ENCODE assay signal across 8 mouse cellular contexts in the genomic region with DNA sequence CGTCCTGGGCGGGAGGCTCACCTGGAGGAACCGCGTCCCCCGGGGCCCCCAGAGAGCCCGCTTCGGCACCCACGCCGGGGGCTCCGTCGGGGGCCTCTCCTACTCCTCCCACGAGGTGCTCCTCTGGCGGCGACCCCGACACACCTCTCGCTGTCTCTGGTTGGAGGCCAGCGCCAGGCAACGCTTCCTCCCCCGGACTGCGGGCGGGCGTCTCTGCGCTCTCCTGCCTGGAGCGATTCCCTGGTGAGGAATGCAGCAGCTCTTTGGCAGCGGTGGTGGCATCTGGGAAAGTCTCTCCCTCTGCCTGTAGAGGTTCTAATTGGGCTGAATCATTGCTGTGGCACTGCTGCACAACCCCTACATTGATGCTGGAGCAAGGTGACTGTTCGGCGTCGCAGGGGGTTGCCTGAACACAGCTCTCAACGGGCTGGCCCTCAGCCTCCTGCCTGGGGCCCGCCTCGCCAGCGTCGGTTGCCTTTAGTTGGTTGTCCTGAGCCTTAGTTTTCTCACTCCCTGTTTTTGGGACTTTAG.
DNase-seq lines count a peak whose midpoint lies in the region; ATAC-seq lines count a peak whose summit lies in the region.

No protein-coding gene starts in this region.

- H3K4me1 ChIP-seq in hindbrain, embryonic 12.5 days = peaks cover 22% of the 10 kb centered on the region
- H3K4me1 ChIP-seq in limb, embryonic 13.5 days = peaks cover 50% of the 10 kb centered on the region
- H3K4me1 ChIP-seq in midbrain, embryonic 16.5 days (ENCODE audit: control insufficient read depth, insufficient read depth, low read length) = peaks cover 12% of the 10 kb centered on the region; the same call in 1 of the 2 replicates

- no peak for ATAC-seq in hindbrain, embryonic 12.5 days (ENCODE audit: low FRiP score)
- ATAC-seq in limb, embryonic 13.5 days (ENCODE audit: low FRiP score, low read depth) = no peak
- no peak for ATAC-seq in midbrain, embryonic 16.5 days

- peak overlapping the region; percentile 59 for H3K4me2 ChIP-seq in hindbrain, embryonic 12.5 days (replicated peaks)
- H3K4me2 ChIP-seq in limb, embryonic 13.5 days (replicated peaks) = peak overlapping the region; percentile 79
- H3K4me2 ChIP-seq in midbrain, embryonic 16.5 days (ENCODE audit: low read length) = peak overlapping the region; percentile 60

- WGBS in hindbrain, embryonic 12.5 days = 1% methylated on average over 33 of the region's 33 CpGs
- WGBS in limb, embryonic 13.5 days = 2% methylated on average over 33 of the region's 33 CpGs
- under 1% methylated on average over 33 of the region's 33 CpGs for WGBS in midbrain, embryonic 16.5 days

- H3K4me3 ChIP-seq in hindbrain, embryonic 12.5 days = peak overlapping the region; percentile 49
- peak overlapping the region; percentile 65 for H3K4me3 ChIP-seq in limb, embryonic 13.5 days
- H3K4me3 ChIP-seq in midbrain, embryonic 16.5 days (ENCODE audit: low read depth, low read length) = peak overlapping the region; percentile 43

- H3K9me3 ChIP-seq in hindbrain, embryonic 12.5 days (replicated peaks) = no peaks in the 10 kb centered on the region
- no peaks in the 10 kb centered on the region for H3K9me3 ChIP-seq in limb, embryonic 13.5 days
- H3K9me3 ChIP-seq in midbrain, embryonic 16.5 days (replicated peaks; ENCODE audit: control insufficient read depth, low read length, poor library complexity, severe bottlenecking) = no peaks in the 10 kb centered on the region

- H3K36me3 ChIP-seq in hindbrain, embryonic 12.5 days = no peaks in the 10 kb centered on the region
- no peaks in the 10 kb centered on the region for H3K36me3 ChIP-seq in limb, embryonic 13.5 days
- no peaks in the 10 kb centered on the region for H3K36me3 ChIP-seq in midbrain, embryonic 16.5 days (ENCODE audit: control insufficient read depth, insufficient read depth, low read length)

- no peak overlapping the region for H3K27ac ChIP-seq in hindbrain, embryonic 12.5 days
- no peak overlapping the region for H3K27ac ChIP-seq in limb, embryonic 13.5 days
- H3K27ac ChIP-seq in midbrain, embryonic 16.5 days (ENCODE audit: low read length) = no peak overlapping the region

- no peak overlapping the region for H3K9ac ChIP-seq in hindbrain, embryonic 12.5 days
- peak overlapping the region; percentile 65; the same call in 1 of the 2 replicates for H3K9ac ChIP-seq in limb, embryonic 13.5 days
- H3K9ac ChIP-seq in midbrain, embryonic 16.5 days (ENCODE audit: low read depth, low read length) = no peak overlapping the region

- H3K27me3 ChIP-seq in hindbrain, embryonic 12.5 days = peaks cover 79% of the 10 kb centered on the region
- H3K27me3 ChIP-seq in limb, embryonic 13.5 days = peaks cover 62% of the 10 kb centered on the region
- peaks cover 50% of the 10 kb centered on the region for H3K27me3 ChIP-seq in midbrain, embryonic 16.5 days (ENCODE audit: control insufficient read depth, insufficient read depth, low read depth, low read length)

- DNase-seq in CD4-positive, CD25-positive, alpha-beta regulatory T cell, adult 2 months (ENCODE audit: low read depth, low spot score) = peak; percentile 47
- peak; percentile 40 for DNase-seq in ES-CJ7 (ENCODE audit: low read depth, low spot score)
- peak; percentile 64 for DNase-seq in fibroblast of lung, adult 2 months (ENCODE audit: low read depth)
- no peak for DNase-seq in cerebellum, postnatal 36 days
- DNase-seq in cerebellum, adult 9-10 months = no peak

Comparison
In these comparisons a context has a peak if more than half of its experiments do, and no peak if none do; other contexts are left out.
1. DNase-seq: peak in CD4-positive, CD25-positive, alpha-beta regulatory T cell, adult 2 months (single experiment), ES-CJ7 (single experiment) and fibroblast of lung, adult 2 months (single experiment); none in cerebellum, postnatal 36 days (0 of 2) and cerebellum, adult 9-10 months (single experiment).
2. Peak in every context shown above with its lines, with median percentiles within 50 percentile points of each other: H3K4me2 ChIP-seq and H3K4me3 ChIP-seq.